Mouse (Mus musculus): ENCODE measurements around the gene Noc2l. TPM values are rescaled to one million over a fixed set of nuclear protein-coding genes. Genes with fewer than 3 reads are reported as not detected.
A peak's percentile ranks its signal among the peaks of the same experiment; 100 is the strongest.

Gene Noc2l
- total RNA-seq, 2 experiments from 2014 or later, result 39.4 to 41.0 TPM

DNA sequence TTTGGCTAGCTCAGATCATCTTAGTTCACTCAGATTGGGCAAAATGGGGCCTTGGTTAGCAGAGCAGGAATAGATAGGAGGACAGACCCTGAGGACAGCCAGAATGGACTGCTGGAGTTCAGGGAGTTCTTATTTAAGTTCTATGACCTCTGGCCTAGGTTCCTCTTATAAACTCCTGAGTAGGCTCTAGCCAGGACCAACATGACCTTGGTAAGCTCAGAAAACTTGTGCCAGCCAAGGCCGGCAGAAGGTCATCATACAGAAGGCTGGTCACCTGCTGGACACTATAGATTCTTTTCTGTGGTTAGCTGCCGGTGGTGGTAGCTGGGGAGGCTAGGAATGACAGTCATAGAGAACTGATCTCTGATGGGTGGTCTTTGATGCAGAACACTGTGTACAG is 19.6 kb upstream of the Noc2l start:
- DNase-seq, result peak; percentile 34

DNA sequence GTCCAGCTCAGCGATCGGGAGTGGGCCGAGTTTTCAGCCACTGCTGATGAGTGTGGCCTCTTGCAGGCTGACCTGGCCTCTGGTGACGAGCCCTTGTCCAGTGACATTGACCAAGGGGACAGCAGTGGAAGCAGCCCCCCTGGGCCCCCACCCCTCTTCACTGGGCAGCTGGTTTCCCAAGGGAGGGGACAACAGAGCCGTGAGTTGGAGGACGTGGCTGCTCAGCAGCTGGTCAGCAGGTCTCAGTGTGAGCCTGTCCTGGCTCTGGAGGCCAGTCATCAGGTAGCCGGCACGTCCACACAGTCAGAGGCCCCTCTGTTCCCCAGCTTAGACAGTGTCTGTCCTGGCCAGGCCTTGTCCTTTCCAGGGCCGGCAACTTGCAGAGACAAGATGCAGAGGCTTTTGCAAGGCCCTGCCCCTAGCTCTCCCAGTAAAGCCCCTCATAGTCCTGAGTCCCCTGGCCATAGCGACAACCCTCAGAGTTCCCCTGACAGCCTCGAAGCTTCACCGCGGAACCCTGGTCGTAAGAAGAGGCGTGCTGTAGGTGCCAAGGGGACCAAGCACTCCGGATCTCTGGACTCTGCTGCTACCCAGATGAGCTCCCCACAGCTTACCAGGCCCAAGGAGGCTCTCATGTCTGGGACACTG is 18.7 kb upstream of the Noc2l start:
- no peak for DNase-seq

DNA sequence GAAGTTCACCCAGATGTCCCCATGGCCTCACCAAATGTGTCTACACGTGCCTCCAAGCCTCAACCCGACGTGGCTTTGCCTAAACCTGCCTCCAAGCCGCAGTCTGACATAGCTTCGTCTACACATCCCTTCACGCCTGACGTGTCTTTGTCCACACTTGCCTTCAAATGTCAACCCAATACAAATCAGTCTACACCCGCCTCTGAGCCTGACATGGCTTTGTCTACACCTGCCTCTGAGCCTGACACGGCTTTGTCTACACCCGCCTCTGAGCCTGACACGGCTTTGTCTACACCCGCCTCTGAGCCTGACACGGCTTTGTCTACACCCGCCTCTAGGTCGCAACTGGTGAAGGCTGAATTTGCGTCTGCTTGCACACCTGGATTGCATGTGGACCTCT is 18.0 kb upstream of the Noc2l start:
- no peak for DNase-seq

DNA sequence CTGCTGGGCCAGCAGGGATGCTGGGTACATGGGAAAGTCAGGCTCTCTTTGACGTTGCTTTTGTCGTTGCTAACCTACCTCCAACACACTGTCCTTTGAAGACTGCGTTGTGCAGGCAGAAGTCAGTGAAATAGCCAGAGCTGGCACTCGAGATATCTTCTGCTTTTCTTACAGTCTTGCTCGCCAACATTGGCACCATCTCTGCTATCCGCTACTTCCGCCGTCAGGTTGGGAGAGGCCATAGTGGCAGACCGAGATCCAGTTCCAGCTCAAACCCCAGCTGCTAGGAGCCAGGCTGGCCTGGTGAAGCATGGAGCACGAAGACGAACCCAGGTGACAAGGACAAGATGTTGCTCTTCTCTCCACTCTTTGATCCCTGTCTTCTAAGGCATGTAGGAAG is 15.9 kb upstream of the Noc2l start:
- DNase-seq, result no peak

DNA sequence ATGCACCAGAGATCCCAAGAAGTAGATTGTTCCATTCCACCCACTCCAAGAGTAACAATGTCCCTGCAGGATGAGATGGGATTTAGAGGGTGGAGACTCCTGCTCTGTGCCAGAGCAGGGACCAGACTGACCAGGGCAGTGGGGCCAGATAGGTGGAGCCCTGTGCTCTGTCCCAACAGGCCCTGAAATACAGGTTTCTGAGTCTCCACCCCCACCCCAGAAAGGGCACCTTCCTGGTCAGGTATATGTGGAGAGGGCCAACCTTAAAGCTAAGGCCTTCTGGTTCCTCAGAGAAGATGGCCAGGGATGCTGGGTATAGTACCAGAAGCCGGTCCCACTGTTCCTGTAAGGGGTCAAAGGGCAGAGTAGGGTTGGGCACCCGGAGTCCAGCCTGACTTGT is 11.5 kb upstream of the Noc2l start:
- DNase-seq, result no peak

DNA sequence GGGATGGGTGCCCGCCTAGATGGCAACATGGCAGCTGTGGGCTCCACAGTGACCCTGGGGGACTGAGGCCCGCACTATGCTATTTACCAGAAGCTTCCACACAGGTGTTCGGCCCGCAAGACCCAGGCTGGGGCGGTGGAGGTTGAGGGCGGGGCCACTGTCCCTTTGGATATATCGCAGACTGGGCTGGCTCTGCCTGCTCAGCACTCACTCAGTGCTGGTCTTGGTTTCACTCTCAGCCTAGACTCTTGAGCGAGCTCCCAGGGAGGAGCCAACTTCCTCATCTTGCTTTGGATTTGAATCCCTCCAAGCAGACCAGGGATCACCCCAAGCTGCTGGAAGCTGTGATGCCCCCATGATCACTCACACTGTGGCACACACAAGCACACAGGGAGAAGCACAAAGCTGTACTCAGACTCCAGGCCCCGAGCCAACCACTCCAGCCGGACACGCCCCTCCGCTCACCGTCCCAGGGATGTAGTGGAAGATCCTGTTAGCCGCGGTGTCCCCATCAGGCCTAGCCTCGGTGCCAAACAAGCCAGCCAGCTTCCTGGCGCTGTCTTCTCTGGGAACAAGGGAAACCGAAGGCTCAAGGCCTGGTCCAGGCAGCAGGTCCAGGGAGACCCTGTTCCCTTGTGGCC is 7.9 kb upstream of the Noc2l start:
- peak; percentile 42 for DNase-seq

- peak; percentile 42 for DNase-seq
Measured at GRCm38 (mm10) chr4:156228393-156229024, 7.3 kb upstream of the Noc2l start.

- DNase-seq, result peak; percentile 50
Measured at GRCm38 (mm10) chr4:156234021-156234501, 1.7 kb upstream of the Noc2l start.

- peak; percentile 85 for DNase-seq
Measured at GRCm38 (mm10) chr4:156234701-156235213, 1.1 kb upstream of the Noc2l start, which contains the start of gene Plekhn1. TSS of gene Plekhn1 (minus strand) at chr4:156234857.

DNA sequence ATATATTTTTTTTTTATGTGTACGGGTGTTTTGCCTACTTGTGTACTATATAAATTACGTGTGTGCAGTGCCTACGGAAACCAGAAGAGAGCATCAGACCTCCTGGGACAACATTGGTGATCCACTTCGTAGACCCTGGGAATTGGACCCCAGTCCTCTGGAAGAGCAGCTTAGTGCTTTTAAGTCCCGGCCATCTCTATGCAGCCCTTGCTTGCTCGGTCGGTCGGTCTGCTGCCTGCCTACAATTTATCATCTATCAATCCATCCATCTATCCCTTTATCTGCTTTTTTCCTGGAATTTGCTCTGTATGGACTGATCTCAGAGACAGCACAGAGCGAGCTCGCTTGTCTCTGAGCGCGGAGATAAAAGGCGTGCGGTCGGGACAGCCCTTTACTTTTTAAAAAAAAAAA is 445 bp upstream of the Noc2l start:
- no peak for DNase-seq

- DNase-seq, result no peak
Measured at GRCm38 (mm10) chr4:156236651-156237447, 1.0 kb downstream of the Noc2l start.

GRCm38 (mm10) chr4:156249567-156249966 is 13.8 kb downstream of the Noc2l start:
- no peak for DNase-seq

GRCm38 (mm10) chr4:156251081-156251480 is 15.3 kb downstream of the Noc2l start:
- no peak for DNase-seq

- no peak for DNase-seq
Measured at GRCm38 (mm10) chr4:156252140-156252539, 16.3 kb downstream of the Noc2l start.

DNA sequence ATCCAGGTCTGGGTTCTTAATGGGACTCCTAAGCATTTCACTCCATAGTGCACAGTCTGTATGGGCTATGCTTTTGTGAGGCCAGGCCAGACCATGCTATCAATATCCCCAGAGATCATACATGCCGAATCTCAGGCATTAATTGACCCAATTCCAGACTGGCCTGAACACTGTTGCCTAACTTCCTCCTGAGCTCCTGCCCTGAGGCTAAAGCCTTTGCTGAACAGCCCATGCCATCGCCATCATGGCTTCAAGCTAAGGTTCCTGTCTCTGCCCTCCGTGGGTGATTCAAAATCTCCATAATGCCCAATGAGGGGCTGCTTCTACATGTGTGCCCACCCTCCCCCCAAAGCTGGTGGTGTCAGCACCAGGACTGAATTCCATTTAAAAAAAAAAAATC is 16.8 kb downstream of the Noc2l start:
- DNase-seq, result no peak

DNA sequence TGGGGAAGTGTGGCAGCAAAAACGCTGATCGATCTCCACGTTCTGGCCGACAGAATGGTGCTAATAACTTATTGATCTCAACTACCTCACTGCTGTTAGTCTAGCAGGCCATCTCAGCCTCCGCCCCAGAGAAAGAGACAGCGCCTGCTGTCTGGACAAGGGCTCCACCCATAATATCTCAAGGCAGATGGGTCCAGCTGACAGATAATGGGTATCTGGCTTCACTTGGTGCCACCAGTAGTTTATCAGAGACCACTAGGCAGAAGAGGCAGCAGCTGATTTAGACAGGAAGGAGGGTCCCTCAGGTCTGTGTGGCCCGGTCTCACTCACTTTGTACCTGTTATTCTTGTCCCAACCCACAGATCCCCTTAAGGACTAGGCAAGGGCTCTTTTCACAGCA is 17.2 kb downstream of the Noc2l start:
- DNase-seq, result no peak

DNA sequence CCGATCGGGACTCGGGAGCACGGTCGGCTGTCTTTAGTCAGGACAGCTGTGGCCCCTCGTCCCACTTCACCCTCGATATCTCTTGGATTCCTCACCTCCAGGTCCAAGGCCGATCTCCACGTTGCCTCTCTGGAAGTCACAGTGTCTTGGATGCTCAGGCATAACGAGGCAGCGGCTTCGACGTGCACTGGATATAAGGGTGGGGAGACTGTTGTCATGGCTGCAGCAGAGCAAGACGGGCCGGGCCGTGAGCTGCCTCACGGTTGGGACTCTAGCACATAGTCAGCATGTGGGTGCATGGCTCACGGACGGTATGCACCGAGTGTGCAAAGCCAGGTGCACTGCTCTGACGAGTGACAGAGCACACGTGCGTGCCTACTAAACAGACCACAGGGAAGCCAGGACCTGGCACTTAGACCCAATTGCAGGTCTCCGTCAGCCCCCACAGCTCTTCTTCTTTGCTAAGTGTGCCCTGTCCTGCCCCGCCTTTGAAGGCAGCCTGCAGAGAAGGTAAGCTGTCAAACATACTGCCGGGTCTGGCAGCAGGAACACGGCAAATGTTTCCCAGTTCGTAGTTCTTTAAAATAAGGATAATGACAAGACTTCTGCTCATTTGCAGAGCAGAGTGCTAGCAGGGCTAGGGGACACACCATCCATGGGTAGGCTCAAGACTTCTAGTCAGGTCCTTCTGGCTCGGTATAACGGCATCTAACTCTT is 18.7 kb downstream of the Noc2l start:
- DNase-seq, result no peak

DNA sequence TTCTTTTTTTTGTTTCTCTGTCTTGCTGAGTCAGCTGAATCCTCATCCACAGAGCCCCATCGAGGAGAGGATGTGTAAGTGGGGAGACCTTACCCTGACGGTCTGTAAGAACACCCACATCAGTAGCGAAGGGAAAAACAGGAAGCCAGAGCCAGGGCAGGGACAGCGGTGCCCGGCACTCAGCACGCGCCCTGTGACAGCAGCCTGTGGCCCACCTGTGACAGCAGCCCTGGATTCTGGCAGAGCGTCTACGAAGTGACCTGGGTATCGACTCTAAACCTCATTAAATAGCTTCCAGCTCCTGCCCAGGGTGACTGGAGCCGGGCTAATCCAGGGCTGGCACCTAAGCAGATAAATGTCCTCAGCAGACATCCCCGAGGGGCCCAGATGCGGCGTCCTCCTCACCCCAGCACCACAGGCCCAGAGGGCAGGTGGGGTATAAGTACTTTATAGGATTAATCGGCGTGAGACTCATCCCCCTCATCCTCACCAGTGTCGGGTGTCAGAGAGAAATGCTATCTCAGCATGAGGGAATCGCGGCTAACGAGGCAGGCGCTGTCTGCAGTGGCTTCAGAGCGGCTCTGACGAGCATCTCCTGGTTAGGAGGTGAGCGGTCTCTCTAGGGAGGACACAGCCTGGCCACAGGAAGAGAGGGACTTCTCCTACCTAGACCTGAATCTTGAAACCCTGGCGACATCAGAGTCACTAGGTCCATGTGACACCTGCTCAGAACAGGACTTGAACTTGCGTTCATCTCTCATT is 19.4 kb downstream of the Noc2l start, which contains the start of gene Samd11:
TSS of gene Samd11 (minus strand) at position 580 of the 762 bp plus-strand sequence.
- DNase-seq, result no peak

Data from adrenal gland, postnatal 10 days (tissue).